Mouse (Mus musculus) embryo, embryonic 10 days (tissue): ENCODE results near the gene 2410002F23Rik.
"Not testable (repeated sequence)": the region's sequence is repeated elsewhere in the genome, so short reads cannot be mapped to it uniquely, and the experiment has no call there.

Experiments
- DNase-seq: peaks from one replicate; pipeline ENCODE4 v3.0.0-alpha.2; 2015; ENCODE audit warnings: low spot score

2410002F23Rik gene

GRCm38 (mm10) chr7:44262791-44263643 is 16.5 kb downstream of the 2410002F23Rik start:
- peak; percentile 97 for DNase-seq

- no peak for DNase-seq
Measured at GRCm38 (mm10) chr7:44268117-44268516, 21.6 kb downstream of the 2410002F23Rik start.

- no peak for DNase-seq
Measured at GRCm38 (mm10) chr7:44269397-44269796, 22.9 kb downstream of the 2410002F23Rik start.

GRCm38 (mm10) chr7:44271309-44271708 is 24.8 kb downstream of the 2410002F23Rik start:
- DNase-seq: no peak

GRCm38 (mm10) chr7:44272546-44272945 is 26.0 kb downstream of the 2410002F23Rik start:
- no peak for DNase-seq

GRCm38 (mm10) chr7:44273446-44273845 is 26.9 kb downstream of the 2410002F23Rik start:
- no peak for DNase-seq

- DNase-seq: no peak
Measured at GRCm38 (mm10) chr7:44274096-44274495, 27.6 kb downstream of the 2410002F23Rik start.

- no peak for DNase-seq
Measured at GRCm38 (mm10) chr7:44275546-44275945, 29.0 kb downstream of the 2410002F23Rik start.

GRCm38 (mm10) chr7:44276461-44277249 is 30.1 kb downstream of the 2410002F23Rik start:
- no peak for DNase-seq

- peak; percentile 42 for DNase-seq
Measured at GRCm38 (mm10) chr7:44277250-44277622, 30.7 kb downstream of the 2410002F23Rik start.

- no peak for DNase-seq
Measured at GRCm38 (mm10) chr7:44280959-44281358, 34.4 kb downstream of the 2410002F23Rik start.

- no peak for DNase-seq
Measured at GRCm38 (mm10) chr7:44281586-44281985, 35.1 kb downstream of the 2410002F23Rik start.

- no peak for DNase-seq
Measured at GRCm38 (mm10) chr7:44287760-44288159, 41.2 kb downstream of the 2410002F23Rik start.

- no peak for DNase-seq
Measured at GRCm38 (mm10) chr7:44290986-44291385, 44.5 kb downstream of the 2410002F23Rik start.

GRCm38 (mm10) chr7:44291418-44291817 is 44.9 kb downstream of the 2410002F23Rik start:
- DNase-seq: no peak

GRCm38 (mm10) chr7:44297501-44297900 is 51.0 kb downstream of the 2410002F23Rik start:
- DNase-seq: not testable (repeated sequence)
